Mouse (Mus musculus) kidney, postnatal 25 days (tissue): ENCODE measurements around the gene Mia2.
"Not testable (repeated sequence)": the region's sequence is repeated elsewhere in the genome, so short reads cannot be mapped to it uniquely, and the experiment has no call there.

Source experiments
- DNase-seq, 2 experiments: peaks; one replicate each; pipeline ENCODE4 v3.0.0; 2021; ENCODE audit warnings: mixed read lengths in 2 of 2

Mia2 gene

DNA sequence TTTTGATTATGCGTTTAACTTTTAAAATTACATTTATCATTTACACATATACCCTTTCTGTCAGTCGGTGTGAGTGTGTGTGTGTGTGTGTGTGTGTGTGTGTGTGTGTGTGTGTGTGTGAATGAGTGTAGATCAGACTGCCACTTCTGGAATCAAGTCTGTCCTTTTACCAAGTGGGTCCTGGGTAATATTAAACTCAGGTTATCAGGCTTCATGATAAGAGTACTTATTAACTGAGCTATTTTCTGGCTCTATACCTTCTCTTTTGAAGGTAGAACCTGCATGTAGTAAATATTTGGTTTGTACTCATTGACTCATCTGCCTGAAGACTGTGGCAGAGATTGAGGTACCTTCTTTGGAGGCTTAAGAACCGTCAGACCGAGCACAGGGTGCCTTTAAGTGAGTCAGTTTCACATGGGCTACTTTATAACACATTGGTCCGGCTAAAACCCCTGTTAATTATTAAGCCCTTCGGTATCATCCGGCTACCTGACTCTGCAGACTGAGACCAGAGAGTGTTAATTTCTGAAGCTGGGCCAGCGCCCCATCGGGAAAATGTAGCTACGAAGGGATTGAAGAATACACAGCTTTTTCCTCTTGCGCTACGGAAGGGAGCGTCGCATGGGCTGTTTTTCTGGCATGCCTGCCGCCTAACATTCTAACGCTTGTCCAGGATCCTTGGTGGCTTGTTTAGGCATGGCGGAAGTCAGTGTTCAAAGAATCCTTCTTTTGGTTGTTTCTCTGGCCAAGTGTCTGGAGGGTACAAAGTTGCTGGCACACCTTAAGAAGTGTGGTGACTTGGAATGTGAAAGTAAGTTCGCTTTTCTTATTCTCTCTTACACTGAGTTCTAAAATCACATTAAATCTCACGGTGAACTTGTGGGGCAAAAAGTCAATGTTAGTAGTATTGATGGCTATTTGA lies at the start of gene Mia2:
Gene Mia2, plus strand, starts transcription at position 696 of the 922 bp plus-strand sequence.
- peak; percentile 75 to 82 for DNase-seq

DNA sequence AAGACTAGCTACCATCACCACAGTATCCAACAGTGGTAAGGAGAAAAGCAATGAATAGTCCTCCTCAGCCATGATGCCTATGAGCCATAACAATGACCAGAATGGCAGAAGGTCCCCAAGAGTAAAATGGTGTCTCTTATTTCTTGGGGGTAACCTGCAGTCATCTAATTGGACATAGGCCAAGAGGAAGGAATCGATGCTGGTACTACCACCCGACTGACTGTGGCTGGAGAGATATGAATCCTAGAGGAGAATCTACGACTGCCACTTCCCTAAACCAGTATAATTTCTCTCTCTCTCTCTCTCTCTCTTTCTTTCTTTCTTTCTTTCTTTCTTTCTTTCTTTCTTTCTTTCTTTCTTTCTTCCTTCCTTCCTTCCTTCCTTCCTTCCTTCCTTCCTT lies 43.1 kb upstream of the Mia2 start:
- DNase-seq, result no peak

DNA sequence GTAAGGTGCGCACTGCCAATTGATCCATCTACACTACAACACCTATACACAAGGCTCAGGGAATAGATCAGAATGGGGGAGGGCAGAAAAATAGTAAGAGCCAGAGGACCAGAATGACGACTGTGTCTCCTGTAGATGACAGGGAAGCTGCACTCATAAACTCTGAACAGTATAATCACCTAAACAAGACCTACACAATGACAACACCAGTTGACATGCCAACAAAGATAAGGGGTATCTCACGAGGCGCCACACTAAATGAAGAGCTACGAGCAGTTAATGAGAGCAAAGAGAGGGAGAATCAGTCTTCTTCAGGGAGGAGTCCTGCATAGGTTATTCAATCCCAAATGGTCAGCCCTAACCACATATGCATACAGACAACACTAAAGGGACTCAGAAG lies 42.4 kb upstream of the Mia2 start:
- DNase-seq, result no peak

DNA sequence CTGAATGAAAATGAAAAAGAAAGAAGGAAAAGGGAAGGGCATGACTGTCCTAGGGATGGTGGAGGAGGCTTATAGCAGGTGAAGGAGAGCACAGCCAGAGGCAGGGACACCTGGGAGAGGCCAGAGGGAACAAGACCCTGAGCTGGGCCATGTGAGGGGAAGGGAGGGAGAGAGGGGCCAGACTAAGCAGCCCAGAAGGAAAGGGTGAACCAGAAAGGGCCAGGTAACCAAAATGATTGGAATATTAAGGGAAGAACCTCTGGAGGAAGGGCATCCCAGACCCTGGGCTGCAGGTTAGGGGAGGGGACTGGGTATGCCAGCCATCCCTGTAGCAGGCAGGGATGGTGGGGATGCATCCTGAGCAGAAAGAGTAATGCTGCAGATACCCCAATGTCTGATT lies 41.6 kb upstream of the Mia2 start:
- DNase-seq, result no peak

DNA sequence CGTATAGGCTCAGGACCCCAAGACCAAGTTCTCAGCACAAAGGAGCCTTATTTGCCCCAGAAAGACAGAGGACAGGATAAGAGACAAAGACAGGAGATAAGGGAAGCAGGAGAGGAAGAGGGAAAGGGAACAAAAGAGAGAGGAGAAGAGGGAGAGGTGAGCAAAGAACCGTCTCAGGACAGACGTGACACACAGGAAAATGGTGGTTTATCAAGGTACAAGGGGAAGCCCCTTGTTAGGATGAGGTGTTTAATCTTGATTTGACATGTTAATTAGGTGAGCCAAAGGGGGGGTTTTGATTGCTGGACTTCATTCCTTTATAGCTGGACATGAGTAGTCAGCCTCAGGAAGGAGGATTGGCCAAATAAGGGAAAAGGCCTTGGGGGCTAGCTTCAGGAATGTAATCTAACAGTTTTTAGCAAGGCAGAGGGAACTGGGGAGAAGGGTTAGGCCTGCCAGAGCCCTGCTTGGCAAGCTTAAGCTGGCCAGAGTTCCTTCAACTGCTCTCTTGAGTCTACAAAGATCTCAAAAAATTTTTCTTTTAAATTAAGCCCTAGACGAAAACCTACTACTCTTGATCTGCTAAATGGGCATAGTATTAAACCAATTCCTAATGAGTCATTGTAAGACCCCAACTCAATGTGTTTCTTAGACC lies 40.3 kb upstream of the Mia2 start:
- no peak for DNase-seq

DNA sequence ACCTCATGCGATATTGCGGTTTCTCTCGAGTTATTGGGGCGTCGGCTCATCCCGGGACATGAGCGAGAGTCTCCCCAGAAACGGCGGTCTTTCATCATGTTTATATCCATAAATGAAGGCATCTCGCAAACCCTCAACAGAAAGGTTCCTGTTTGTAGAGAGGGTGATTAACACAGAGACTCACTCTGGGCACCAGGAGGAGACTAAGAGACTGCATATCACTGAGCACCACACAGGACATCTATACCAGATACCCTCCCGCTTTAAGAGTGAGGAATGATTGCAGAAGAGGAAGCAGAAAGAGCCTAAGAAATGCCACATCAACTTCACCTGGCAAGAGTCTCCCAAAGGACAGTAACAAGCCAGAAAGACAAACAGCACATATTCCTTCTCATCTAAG lies 39.4 kb upstream of the Mia2 start:
- no peak for DNase-seq

DNA sequence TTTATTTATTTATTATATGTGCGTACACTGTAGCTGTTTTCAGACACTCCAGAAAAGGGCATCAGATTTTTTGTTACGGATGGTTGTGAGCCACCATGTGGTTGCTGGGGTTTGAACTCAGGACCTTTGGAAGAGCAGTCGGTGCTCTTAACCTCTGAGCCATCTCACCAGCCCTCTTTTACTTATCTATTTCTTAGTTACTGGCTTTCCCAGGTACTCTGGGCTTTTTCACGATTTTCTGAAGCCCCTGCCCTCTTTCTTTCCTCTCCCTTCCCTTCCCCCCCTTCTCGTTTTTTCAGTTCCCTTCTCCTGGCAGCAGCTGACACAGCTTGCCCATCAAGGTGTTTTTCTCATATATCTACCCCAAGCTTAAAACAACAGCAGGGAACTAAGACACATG lies 37.4 kb upstream of the Mia2 start:
- DNase-seq, result not testable (repeated sequence)

DNA sequence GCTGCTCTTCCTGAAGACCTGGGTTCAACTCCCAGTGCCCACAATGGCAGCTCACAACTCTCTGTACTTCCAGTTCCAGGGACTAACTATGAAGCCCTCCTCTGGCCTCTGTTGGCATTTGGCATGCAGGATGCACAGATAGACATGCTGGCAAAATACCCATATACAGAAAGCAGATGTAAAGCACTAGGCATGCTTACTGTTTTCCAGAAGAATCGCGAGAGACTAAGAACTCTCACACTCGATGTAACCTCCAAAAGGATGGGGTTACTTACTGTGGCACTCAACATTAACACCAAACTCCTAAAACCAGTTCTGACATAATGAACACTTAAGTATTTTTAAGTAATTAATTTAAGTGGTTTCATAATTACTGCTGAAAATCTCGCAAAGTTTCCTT lies 35.3 kb upstream of the Mia2 start:
- DNase-seq, result no peak

DNA sequence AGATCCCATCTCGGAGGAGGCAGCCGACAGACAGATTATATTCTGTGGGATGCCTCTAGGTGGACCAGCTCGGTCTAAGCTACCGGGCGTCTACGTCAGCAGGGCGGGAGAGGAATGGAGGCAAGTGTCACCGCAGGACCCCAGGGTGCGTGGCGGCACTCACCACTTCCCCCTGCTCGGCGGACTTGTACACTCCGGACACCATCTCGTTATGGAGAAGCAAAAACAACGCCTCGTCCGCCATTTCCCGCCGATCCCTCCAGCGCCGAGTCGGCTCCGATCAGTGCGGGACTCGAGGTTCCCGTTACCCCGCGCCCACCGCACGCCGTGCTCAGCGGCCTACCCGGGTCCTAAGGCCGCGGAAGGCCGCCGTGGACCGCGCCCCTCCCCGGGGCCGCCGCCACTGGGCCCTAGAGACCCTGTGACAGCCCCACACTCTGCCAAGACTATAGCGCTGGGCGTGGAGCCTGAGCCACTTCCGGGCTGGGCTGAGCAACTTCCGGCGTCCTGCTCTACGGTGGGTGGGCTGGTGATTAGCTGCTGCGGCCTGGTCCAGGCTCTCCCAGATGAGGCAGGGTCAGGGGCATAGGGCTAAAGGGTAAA lies 34.5 kb upstream of the Mia2 start, which contains the start of gene Trappc6b:
Gene Trappc6b, minus strand, starts transcription at position 480 of the 603 bp plus-strand sequence.
- peak; percentile 81 to 91 for DNase-seq

DNA sequence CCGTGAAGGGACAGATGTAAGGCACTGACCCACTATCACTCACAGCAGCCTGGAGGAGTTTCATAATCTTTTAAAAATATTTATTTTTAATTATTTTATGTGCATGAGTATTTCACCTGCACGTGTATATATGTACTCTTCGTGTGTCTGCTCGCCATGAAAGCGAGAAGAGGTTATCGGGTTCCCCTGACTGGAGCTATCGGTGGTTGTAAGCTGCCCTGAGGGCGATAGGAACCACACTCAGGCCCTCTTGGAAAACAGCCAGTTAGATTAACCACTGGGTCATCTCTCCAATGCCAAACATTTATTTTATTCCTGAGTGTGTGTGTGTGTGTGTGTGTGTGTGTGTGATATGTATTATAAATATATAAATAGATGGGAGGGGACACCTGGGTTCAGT lies 30.8 kb upstream of the Mia2 start:
- no peak for DNase-seq

DNA sequence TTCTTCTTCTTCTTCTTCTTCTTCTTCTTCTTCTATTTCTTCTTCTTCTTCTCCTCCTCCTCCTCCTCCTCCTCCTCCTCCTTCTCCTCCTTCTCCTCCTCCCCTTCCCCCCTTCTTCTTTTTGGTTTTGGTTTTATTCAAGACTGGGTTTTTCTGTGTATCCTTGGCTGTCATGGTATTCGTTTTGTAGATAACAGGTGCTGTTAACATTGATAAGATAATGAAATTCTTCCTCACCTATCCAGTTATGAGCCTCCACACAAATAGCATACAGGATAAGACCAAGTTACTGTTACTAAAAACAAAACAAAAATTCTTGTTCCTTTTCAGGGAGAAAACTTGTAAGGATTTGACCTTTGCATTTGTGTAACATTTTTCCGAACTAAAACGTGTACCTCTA lies 29.8 kb upstream of the Mia2 start:
- no peak for DNase-seq

DNA sequence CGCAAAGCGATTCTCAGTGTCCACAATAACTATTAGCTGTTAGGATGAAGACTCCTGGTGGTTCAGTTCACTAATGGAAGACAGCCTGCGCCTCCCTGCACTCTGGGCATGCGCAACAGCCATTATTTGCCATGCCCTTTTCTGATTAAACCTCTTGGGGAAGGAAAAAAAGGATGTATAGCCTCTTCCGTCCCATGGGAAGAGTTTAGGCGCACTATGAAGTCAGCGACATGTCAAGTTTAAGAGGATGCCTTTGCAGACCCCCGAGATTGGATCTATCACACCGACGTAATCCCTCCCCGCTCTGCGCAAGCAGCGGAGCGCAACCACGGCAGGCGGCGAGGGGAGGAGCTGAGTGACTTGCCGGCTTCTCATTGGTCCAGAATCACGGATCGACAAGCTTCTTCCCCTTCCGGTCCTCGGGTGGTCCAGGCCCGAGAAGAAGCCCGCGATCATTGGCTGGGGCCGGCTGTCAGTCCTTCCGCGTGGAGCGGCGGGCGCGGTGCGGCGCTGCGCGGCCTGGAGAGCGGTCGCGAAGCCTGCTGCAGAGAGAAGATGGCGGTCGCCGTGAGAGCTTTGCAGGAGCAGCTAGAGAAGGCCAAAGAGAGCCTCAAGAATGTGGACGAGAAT lies 29.0 kb upstream of the Mia2 start, which contains the start of gene Pnn:
Gene Pnn, plus strand, starts transcription at position 437 of the 630 bp plus-strand sequence.
- DNase-seq, result peak; percentile 97 to 100

DNA sequence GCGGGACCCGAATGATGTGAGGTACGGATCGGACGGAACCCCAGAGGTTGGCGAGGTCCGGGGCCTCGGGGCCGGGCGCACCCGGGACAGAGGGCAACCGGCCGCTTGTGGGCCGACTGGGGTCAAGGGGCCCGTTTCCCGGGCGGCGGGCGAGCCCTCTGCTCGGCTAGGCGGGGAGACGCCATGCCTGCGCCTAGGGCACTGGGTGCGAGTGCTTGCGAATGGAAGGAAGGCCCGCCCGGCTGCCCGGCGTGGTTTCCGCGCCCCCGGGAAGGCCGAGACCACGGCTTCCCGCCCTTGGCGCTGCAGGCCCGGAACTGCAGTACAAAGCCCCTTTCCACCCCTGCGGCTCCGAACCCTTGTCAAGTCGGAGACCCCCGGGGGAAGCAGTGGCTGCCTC lies 28.5 kb upstream of the Mia2 start:
- no peak for DNase-seq

DNA sequence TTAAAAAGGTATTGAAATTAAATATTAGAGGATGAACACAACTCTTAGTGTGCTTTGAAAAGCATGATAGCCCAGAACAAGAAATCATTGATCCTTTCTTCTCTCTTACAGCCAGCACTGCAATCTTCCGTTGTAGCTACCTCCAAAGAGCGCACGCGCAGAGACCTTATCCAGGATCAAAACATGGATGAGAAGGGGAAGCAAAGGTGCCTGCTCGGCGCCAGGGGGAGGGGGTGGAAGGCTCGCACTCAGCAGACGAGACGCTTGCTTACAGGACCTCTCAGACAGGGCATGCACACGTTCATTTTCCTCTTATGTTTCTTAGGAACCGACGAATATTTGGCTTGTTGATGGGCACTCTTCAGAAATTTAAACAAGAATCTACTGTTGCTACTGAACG lies 26.8 kb upstream of the Mia2 start:
- no peak for DNase-seq

DNA sequence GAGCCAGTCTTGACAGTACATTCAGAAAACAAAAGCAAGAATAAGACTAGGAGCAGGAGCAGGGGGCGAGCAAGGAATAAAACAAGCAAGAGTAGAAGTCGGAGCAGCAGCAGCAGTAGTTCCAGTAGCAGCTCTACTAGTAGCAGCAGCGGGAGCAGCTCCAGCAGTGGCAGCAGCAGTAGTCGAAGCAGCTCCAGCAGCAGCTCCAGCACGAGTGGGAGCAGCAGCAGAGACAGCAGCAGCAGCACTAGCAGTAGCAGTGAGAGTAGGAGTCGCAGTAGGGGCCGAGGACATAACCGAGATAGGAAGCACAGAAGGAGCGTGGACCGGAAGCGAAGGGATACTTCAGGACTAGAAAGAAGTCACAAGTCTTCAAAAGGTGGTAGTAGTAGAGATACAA lies 23.3 kb upstream of the Mia2 start:
- no peak for DNase-seq

DNA sequence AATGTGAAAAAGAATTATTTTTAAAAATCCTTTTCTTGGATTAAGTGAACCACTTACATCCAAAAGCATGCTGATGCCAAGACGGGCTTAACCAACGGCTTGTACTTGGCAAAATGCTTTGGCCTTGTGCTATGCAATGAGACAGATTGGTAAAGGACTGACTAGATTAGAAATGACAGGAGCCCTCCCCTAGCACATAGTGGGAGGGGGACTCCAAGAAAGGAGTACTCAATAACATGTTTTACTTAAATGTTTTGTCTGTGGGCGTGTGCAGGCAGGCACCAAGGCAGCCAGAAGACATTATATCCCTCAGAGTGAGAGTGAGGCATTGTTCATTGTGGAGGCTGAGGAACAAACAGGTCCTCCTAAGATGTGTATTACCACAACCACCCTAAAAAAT lies 21.5 kb upstream of the Mia2 start:
- DNase-seq, result no peak

DNA sequence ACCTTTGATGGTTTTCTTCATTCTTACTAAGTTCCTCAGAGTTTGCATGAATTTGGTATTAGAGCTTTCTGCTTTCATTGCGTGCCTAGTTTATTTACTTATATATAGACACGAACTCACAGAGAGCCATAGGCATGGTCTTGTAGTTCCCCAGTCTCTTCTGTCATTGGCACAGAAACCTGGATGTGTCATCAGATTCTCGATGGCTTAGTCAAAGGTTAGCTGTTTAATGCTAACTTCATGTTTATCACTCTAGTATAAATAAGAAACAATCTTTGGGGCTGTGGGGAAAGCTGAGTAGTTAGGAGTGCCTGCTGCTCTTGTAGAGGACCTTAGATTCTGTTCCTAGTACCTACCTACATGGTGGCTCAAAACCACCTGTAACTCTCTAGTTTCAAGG lies 18.6 kb upstream of the Mia2 start:
- DNase-seq, result no peak

DNA sequence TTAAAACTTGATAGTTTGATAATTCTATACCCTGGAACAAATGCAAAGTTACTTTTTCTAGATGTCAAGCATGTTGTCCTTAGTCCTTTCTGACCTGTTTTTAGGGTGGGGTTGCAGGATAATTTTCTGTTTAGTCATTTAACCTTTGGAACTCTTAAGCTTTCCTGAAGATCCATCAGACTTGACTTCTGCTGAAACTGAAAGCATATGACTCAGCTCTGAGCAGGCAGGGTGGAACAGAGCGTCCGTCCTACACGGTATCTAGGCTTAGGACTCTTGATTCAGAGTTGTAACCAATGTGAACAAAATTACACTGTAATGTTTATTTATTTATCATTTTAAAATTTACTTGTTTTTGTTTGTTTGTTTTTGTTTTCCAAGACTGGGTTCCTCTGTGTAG lies 17.7 kb upstream of the Mia2 start:
- no peak for DNase-seq

DNA sequence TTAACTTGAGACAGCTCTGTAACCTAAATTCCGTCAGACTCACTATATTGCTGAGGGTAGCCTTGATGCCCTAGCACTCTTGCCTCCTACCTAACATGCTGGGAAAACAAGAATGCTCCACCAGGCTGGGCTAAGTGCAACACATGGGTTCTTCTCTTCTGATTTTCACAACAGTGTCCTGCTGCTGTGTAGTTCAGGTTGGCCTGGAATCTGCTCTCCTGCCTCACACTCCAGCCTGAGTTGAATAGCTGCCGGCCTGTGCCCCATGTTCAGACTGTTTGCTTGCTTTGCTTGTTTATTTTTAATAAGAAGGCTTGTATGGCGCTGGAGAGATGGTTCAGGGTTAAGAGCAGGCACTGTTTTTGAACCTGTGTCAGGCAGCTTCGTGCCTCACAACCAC lies 15.1 kb upstream of the Mia2 start:
- DNase-seq, result no peak

DNA sequence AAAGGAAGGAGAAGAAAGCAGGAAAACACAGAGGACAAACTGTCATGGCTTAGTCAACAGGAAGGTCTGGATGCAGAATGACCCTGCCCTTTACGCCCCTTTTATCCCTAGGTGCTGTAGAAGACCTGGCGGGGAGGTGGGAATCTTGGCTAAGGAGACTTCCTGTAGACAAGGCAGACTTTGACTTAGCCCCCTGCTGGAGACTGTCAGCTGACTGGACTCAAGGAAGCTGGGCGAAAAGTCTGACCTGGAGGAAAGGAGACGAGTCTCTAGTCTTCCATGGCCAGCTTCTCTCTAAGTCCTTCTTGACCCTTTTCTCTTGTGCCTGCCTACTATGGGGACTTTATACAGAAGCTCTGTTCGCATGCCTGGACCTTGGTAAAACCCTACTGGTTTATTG lies 11.2 kb upstream of the Mia2 start:
- DNase-seq, result peak; percentile 22 to 58

DNA sequence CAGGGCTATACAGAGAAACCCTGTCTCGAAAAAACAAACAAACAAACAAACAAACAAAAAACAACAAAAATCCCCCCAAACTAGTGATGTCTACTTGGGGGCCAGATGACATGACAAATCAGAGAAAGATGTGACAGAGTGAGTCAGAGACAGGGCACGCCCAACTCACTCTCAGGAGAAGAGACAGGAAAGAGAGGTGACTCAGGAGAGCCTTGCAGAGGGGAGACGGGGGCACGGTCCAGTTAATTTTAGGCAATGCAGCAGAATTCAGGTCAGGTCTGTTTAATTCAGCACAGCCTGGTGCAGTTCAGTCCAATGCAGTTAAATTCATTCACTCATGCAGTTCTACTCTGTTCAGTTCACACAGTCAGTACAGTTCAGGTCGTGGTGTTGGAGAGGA lies 9.4 kb upstream of the Mia2 start:
- DNase-seq, result peak in 1 of 2 experiments; percentile 52

DNA sequence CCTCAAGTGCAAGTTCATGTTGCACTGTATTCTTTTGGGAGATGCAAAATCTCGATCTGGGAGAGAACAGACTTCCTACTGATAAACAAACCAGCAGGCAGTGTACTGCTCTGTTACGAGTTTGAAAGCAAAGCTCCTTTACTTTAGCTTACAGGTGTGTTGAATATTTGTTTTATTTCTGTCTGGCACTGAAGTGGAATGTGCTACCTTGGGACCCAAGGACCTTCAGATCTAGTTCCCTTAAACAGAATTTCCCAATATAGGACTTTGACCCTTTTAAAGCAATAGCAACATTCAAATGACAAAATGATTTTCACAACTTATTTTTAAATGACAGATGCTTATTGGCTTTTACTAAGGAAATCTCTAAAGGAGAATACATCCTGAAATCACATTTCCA lies 2.1 kb upstream of the Mia2 start:
- no peak for DNase-seq

DNA sequence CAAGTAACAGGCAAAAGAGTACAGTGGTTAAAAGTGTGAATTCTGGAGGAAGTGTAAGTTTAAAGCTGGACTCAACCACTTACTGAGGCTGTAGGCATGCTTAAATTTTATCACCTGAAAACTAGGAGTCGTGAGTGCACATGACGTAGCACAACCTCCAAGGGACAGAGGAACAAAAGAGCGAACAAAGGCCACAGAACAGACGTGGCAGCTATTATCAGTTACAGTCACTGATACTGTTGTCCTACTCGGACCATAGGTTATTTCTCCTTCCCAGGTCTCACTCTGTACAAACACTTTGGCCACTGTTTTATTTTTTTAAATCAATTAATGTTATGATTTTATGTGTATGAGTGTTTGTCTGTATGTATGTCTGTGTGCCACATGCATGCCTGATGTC lies 9.2 kb downstream of the Mia2 start:
- DNase-seq, result no peak
